Mouse (Mus musculus) layer of hippocampus, adult 2 months (tissue): ENCODE measurements at regions not wholly inside any gene's neighbourhood (a gene's known extent, or its start where the extent isn't known, plus 50 kb on each side); places are given as distances from the start of the nearest gene placed in this dataset.

ENCODE experiments used
- DNase-seq, 2 experiments: peaks; one replicate each; pipeline ENCODE4 v3.0.0; 2022; ENCODE audit warnings: low spot score in 2 of 2
- H3K27ac ChIP-seq: fragments of 200-600 bp; 2 replicates; pipeline ENCODE4 v1.8.1; 2022
- H3K4me3 ChIP-seq: fragments of 200-600 bp; 2 replicates; pipeline ENCODE4 v1.8.1; 2022; ENCODE audit warnings: mild to moderate bottlenecking
- CTCF ChIP-seq: fragments of 200-600 bp; conservative IDR thresholded peaks from 2 replicates; pipeline ENCODE4 v1.8.1; 2022; ENCODE audit warnings: antibody characterized with exemption, mild to moderate bottlenecking, moderate library complexity

GRCm38 (mm10) chr6:51641965-51642364, 118.3 kb downstream of the Snx10 start:
- DNase-seq, result no peak
- no peak for TF ChIP-seq CTCF
- H3K27ac ChIP-seq, result no peak overlapping the region
- H3K4me3 ChIP-seq, result no peak overlapping the region

GRCm38 (mm10) chr6:51648813-51649212, 125.1 kb downstream of the Snx10 start:
- Histone ChIP-seq H3K4me3 (no peak overlapping the region), H3K27ac (no peak overlapping the region)
- TF ChIP-seq CTCF, result no peak
- DNase-seq, result no peak

GRCm38 (mm10) chr6:51653753-51654152, 130.1 kb downstream of the Snx10 start:
- Histone ChIP-seq H3K4me3 (no peak overlapping the region), H3K27ac (no peak overlapping the region)
- DNase-seq, result no peak
- TF ChIP-seq CTCF, result no peak

- Histone ChIP-seq H3K27ac (peak overlapping the region; percentile 86; the same call in 1 of the 2 replicates), H3K4me3 (no peak overlapping the region)
- TF ChIP-seq CTCF, result 0 out of 2 replicates have a peak, but pooled peaks have one; percentile 16
- DNase-seq, result no peak
These were observed 131.3 kb downstream of the Snx10 start for GRCm38 (mm10) chr6:51654991-51655390.

- H3K27ac ChIP-seq, result peak overlapping the region; percentile 86
- peak in 1 of 2 experiments; percentile 23 for DNase-seq
- no peak overlapping the region for H3K4me3 ChIP-seq
- no peak for TF ChIP-seq CTCF
These were observed 132.4 kb downstream of the Snx10 start for GRCm38 (mm10) chr6:51656078-51656477.

GRCm38 (mm10) chr6:51656883-51657640, 133.4 kb downstream of the Snx10 start:
- TF ChIP-seq CTCF, result no peak
- no peak overlapping the region for H3K4me3 ChIP-seq
- H3K27ac ChIP-seq, result peak overlapping the region; percentile 86
- no peak for DNase-seq

- no peak overlapping the region for H3K4me3 ChIP-seq
- no peak overlapping the region for H3K27ac ChIP-seq
- no peak for DNase-seq
- TF ChIP-seq CTCF, result no peak
These were observed 134.7 kb downstream of the Snx10 start for GRCm38 (mm10) chr6:51658360-51658759.

- no peak overlapping the region for H3K27ac ChIP-seq
- TF ChIP-seq CTCF, result no peak
- no peak for DNase-seq
- no peak overlapping the region for H3K4me3 ChIP-seq
These were observed 139.5 kb downstream of the Snx10 start for GRCm38 (mm10) chr6:51663178-51663577.

GRCm38 (mm10) chr6:51664049-51664448, 140.3 kb downstream of the Snx10 start:
- Histone ChIP-seq H3K27ac (no peak overlapping the region), H3K4me3 (no peak overlapping the region)
- TF ChIP-seq CTCF, result no peak
- no peak for DNase-seq

- H3K4me3 ChIP-seq, result no peak overlapping the region
- no peak overlapping the region for H3K27ac ChIP-seq
- no peak for DNase-seq
- TF ChIP-seq CTCF, result no peak
These were observed 143.3 kb downstream of the Snx10 start for GRCm38 (mm10) chr6:51667022-51667421.

GRCm38 (mm10) chr6:51675342-51675945, 151.7 kb downstream of the Snx10 start:
- Histone ChIP-seq H3K27ac (no peak overlapping the region), H3K4me3 (no peak overlapping the region)
- DNase-seq, result no peak
- TF ChIP-seq CTCF, result no peak

- DNase-seq, result no peak
- no peak for TF ChIP-seq CTCF
- no peak overlapping the region for H3K4me3 ChIP-seq
- no peak overlapping the region for H3K27ac ChIP-seq
These were observed 153.7 kb downstream of the Snx10 start for GRCm38 (mm10) chr6:51677162-51677996.

GRCm38 (mm10) chr6:51678743-51679142, 155.0 kb downstream of the Snx10 start:
- no peak for DNase-seq

More at GRCm38 (mm10) chr6:51678743-51679142, 155.0 kb downstream of the Snx10 start:
- Histone ChIP-seq H3K4me3 (no peak overlapping the region), H3K27ac (no peak overlapping the region)
- TF ChIP-seq CTCF, result no peak
